Mouse (Mus musculus): ENCODE data around the gene Setd1b. TPM values are rescaled to one million over a fixed set of nuclear protein-coding genes. Genes with fewer than 3 reads are reported as not detected.

Gene Setd1b
- polyA plus RNA-seq, 1 experiment = 28.2 TPM

GRCm38 (mm10) chr5:123125638-123126406 lies 16.2 kb upstream of the Setd1b start:
- Histone ChIP-seq H3K4me3 (ENCODE audit: insufficient read depth, low read length) (peak overlapping the region; percentile 25), H3K27ac (ENCODE audit: insufficient read depth, low read depth, low read length) (peak overlapping the region; percentile 28), H3K4me1 (ENCODE audit: control insufficient read depth, insufficient read depth, low read length) (peaks cover 46% of the 10 kb centered on the region)
- TF ChIP-seq CTCF (IDR thresholded peaks at IDR 0.05; ENCODE audit: low read depth, low read length) = no peak
- no peak for TF ChIP-seq POLR2A (IDR thresholded peaks at IDR 0.05; ENCODE audit: borderline replicate concordance, low read depth, low read length)

GRCm38 (mm10) chr5:123127031-123127430 lies 15.0 kb upstream of the Setd1b start:
- no peak overlapping the region for H3K4me3 ChIP-seq (ENCODE audit: insufficient read depth, low read length)
- peaks cover 55% of the 10 kb centered on the region for H3K4me1 ChIP-seq (ENCODE audit: control insufficient read depth, insufficient read depth, low read length)
- no peak overlapping the region for H3K27ac ChIP-seq (ENCODE audit: insufficient read depth, low read depth, low read length)
- TF ChIP-seq POLR2A (IDR thresholded peaks at IDR 0.05; ENCODE audit: borderline replicate concordance, low read depth, low read length) (no peak), CTCF (IDR thresholded peaks at IDR 0.05; ENCODE audit: low read depth, low read length) (no peak)

- TF ChIP-seq POLR2A (IDR thresholded peaks at IDR 0.05; ENCODE audit: borderline replicate concordance, low read depth, low read length) (no peak), CTCF (IDR thresholded peaks at IDR 0.05; ENCODE audit: low read depth, low read length) (no peak)
- peaks cover 57% of the 10 kb centered on the region for H3K4me1 ChIP-seq (ENCODE audit: control insufficient read depth, insufficient read depth, low read length)
- H3K4me3 ChIP-seq (ENCODE audit: insufficient read depth, low read length) = peak overlapping the region; percentile 34
- H3K27ac ChIP-seq (ENCODE audit: insufficient read depth, low read depth, low read length) = peak overlapping the region; percentile 87
Measured at GRCm38 (mm10) chr5:123128426-123129169, 13.4 kb upstream of the Setd1b start.

GRCm38 (mm10) chr5:123129170-123129757 lies 12.7 kb upstream of the Setd1b start:
- peaks cover 57% of the 10 kb centered on the region for H3K4me1 ChIP-seq (ENCODE audit: control insufficient read depth, insufficient read depth, low read length)
- H3K4me3 ChIP-seq (ENCODE audit: insufficient read depth, low read length) = no peak overlapping the region; the same call in 1 of the 2 replicates
- TF ChIP-seq POLR2A (IDR thresholded peaks at IDR 0.05; ENCODE audit: borderline replicate concordance, low read depth, low read length) (no peak), CTCF (IDR thresholded peaks at IDR 0.05; ENCODE audit: low read depth, low read length) (no peak)
- H3K27ac ChIP-seq (ENCODE audit: insufficient read depth, low read depth, low read length) = peak overlapping the region; percentile 87

GRCm38 (mm10) chr5:123130030-123130813 lies 11.8 kb upstream of the Setd1b start:
- peaks cover 62% of the 10 kb centered on the region for H3K4me1 ChIP-seq (ENCODE audit: control insufficient read depth, insufficient read depth, low read length)
- no peak overlapping the region for H3K27ac ChIP-seq (ENCODE audit: insufficient read depth, low read depth, low read length)
- H3K4me3 ChIP-seq (ENCODE audit: insufficient read depth, low read length) = no peak overlapping the region
- TF ChIP-seq CTCF (IDR thresholded peaks at IDR 0.05; ENCODE audit: low read depth, low read length) = no peak

- TF ChIP-seq POLR2A (IDR thresholded peaks at IDR 0.05; ENCODE audit: borderline replicate concordance, low read depth, low read length) (no peak), CTCF (IDR thresholded peaks at IDR 0.05; ENCODE audit: low read depth, low read length) (no peak)
- Histone ChIP-seq H3K27ac (ENCODE audit: insufficient read depth, low read depth, low read length) (no peak overlapping the region), H3K4me3 (ENCODE audit: insufficient read depth, low read length) (no peak overlapping the region), H3K4me1 (ENCODE audit: control insufficient read depth, insufficient read depth, low read length) (peaks cover 61% of the 10 kb centered on the region)
Measured at GRCm38 (mm10) chr5:123130814-123131148, 11.2 kb upstream of the Setd1b start.

- peaks cover 51% of the 10 kb centered on the region for H3K4me1 ChIP-seq (ENCODE audit: control insufficient read depth, insufficient read depth, low read length)
Measured at GRCm38 (mm10) chr5:123132308-123133071, 9.5 kb upstream of the Setd1b start, which contains the start of gene Rhof. Gene Rhof, minus strand, starts transcription at chr5:123132692.

GRCm38 (mm10) chr5:123133083-123133783 lies 8.8 kb upstream of the Setd1b start:
- Histone ChIP-seq H3K4me3 (ENCODE audit: insufficient read depth, low read length) (no peak overlapping the region), H3K4me1 (ENCODE audit: control insufficient read depth, insufficient read depth, low read length) (peaks cover 44% of the 10 kb centered on the region), H3K27ac (ENCODE audit: insufficient read depth, low read depth, low read length) (no peak overlapping the region)
- TF ChIP-seq POLR2A (IDR thresholded peaks at IDR 0.05; ENCODE audit: borderline replicate concordance, low read depth, low read length) = no peak
- TF ChIP-seq CTCF (IDR thresholded peaks at IDR 0.05; ENCODE audit: low read depth, low read length) = peak; percentile 93

More at GRCm38 (mm10) chr5:123132308-123133071, 9.5 kb upstream of the Setd1b start, which contains the start of gene Rhof:
- peak within 1 kb of the TSS; percentile 71 for H3K4me3 ChIP-seq (ENCODE audit: insufficient read depth, low read length)
- TF ChIP-seq CTCF (IDR thresholded peaks at IDR 0.05; ENCODE audit: low read depth, low read length) (peak; percentile 99), POLR2A (IDR thresholded peaks at IDR 0.05; ENCODE audit: borderline replicate concordance, low read depth, low read length) (no peak)
- H3K27ac ChIP-seq (ENCODE audit: insufficient read depth, low read depth, low read length) = peak within 1 kb of the TSS; percentile 16; the same call in 1 of the 2 replicates
